Mouse (Mus musculus): Measurements from ENCODE around the gene Anapc11. TPM values are rescaled to one million over a fixed set of nuclear protein-coding genes. Genes with fewer than 3 reads are reported as not detected.
A peak's percentile ranks its signal among the peaks of the same experiment; 100 is the strongest.

The Anapc11 gene
- polyA plus RNA-seq, 1 experiment from 2014 or later, result 237 TPM

DNA sequence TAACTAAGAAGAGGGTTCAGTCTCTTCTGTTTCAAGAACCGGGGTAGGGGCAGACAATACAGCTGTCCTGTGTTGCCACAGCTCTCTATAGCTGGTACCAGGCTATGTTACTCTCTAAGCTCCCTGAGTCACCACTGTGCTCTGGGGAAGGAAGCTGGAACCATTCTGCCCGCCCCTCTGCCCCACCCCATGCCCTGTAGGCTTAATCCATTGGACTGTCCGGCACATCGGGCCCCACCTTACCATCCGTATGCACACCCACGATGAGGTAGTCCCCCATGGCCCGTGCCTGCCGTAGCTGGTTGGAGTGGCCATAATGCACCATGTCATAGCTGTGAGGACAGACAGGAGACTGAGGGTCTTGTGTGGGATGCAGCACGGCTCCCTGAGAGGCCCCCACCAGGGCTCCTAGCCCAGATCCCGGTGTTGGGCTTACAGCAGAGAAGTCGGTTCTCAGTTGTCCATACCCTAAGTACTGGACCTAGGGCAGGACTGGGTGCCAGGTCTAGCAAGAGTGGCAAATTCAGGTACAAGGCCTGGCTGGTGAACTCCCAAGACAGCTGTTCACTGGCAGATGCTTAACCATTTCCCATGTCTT is 17.5 kb downstream of the Anapc11 start:
- H3K27me3 ChIP-seq (ENCODE audit: insufficient read depth, poor library complexity, severe bottlenecking), result no peaks in the 10 kb centered on the region
- no peak overlapping the region for H3K27ac ChIP-seq
- WGBS, result 92% methylated on average over 11 of the region's 11 CpGs
- peaks cover 82% of the 10 kb centered on the region for H3K36me3 ChIP-seq
- peaks cover 38% of the 10 kb centered on the region for H3K4me1 ChIP-seq (replicated peaks)
- H3K9me3 ChIP-seq, result no peaks in the 10 kb centered on the region
- no peak for DNase-seq (ENCODE audit: low spot score)
- no peak overlapping the region for H3K4me3 ChIP-seq

DNA sequence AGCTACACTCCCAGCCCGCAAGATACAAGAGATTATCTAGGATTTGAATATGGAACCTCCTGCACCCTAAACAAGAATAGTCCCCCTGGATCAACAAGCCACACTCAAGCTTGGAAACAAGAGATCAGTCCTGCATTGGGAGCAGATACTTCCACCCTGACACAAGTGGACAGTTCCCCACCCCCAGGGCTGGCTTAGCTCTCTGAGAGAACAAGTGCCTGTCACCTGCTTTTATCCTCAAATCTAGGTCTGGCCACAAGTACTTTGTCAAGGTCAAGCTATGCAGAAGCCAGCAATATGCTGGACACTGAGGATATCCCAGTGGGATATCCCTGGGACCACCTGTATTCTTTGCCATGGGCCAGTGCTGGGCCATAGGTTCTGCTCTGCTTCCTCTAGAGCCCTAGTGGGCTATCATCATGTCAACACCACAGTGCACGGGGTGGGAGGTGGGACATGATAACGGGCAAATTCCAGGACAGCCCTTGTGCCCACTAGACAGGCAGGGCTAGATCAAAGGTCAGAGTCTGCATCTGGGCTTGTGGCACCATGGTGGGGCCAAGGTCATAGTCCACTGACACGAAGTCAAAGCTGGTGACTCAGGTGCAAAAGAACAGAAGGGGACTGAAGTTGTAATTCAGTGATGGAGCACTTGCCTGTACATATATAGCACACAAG is 18.5 kb downstream of the Anapc11 start:
- DNase-seq (ENCODE audit: low spot score), result no peak
- Histone ChIP-seq H3K4me1 (replicated peaks) (peaks cover 38% of the 10 kb centered on the region), H3K4me3 (peak overlapping the region; percentile 79), H3K27ac (peak overlapping the region; percentile 89), H3K27me3 (ENCODE audit: insufficient read depth, poor library complexity, severe bottlenecking) (no peaks in the 10 kb centered on the region), H3K9me3 (no peaks in the 10 kb centered on the region), H3K36me3 (peaks cover 82% of the 10 kb centered on the region)
- 53% methylated on average over 4 of the region's 4 CpGs for WGBS

DNA sequence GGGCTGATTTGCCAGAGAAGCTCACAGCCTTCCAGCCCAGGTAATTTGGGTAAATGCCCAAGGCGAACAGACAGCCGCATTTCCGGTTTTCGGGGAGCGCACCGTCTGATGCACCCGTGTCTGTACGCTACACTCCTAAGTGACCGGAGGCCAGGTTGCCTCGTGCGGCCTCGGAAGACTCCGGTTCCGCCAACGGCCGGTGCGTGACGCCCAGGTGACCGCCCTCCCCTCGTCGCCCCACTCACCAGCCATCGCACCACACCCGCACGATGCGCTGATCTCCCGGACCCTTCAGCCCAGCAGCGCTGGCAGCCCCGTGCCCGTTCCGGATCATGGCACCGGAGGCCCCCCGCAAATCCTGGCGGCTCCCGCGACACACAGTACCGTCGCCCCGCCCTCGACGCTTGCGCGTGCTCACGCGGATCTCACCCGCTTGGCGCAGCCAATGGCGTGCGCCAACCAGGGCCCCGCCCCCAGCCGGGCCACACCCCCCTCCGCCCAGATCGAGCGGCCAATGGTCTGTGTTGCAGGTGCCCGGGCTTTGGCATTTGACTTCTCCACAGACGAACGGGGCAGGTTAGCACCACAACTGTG is 19.4 kb downstream of the Anapc11 start, which contains the start of gene Pcyt2:
Pcyt2 (minus strand) TSS at position 418 of the 594 bp plus-strand sequence.
- peak within 1 kb of the TSS; percentile 89 for H3K27ac ChIP-seq
- H3K27me3 ChIP-seq (ENCODE audit: insufficient read depth, poor library complexity, severe bottlenecking), result no peaks in the 10 kb centered on the region
- under 1% methylated on average over 56 of the region's 56 CpGs for WGBS
- H3K36me3 ChIP-seq, result peaks cover 81% of the 10 kb centered on the region
- peak; percentile 91 for DNase-seq (ENCODE audit: low spot score)
- peak within 1 kb of the TSS; percentile 79 for H3K4me3 ChIP-seq
- no peaks in the 10 kb centered on the region for H3K9me3 ChIP-seq
- peaks cover 38% of the 10 kb centered on the region for H3K4me1 ChIP-seq (replicated peaks)

DNA sequence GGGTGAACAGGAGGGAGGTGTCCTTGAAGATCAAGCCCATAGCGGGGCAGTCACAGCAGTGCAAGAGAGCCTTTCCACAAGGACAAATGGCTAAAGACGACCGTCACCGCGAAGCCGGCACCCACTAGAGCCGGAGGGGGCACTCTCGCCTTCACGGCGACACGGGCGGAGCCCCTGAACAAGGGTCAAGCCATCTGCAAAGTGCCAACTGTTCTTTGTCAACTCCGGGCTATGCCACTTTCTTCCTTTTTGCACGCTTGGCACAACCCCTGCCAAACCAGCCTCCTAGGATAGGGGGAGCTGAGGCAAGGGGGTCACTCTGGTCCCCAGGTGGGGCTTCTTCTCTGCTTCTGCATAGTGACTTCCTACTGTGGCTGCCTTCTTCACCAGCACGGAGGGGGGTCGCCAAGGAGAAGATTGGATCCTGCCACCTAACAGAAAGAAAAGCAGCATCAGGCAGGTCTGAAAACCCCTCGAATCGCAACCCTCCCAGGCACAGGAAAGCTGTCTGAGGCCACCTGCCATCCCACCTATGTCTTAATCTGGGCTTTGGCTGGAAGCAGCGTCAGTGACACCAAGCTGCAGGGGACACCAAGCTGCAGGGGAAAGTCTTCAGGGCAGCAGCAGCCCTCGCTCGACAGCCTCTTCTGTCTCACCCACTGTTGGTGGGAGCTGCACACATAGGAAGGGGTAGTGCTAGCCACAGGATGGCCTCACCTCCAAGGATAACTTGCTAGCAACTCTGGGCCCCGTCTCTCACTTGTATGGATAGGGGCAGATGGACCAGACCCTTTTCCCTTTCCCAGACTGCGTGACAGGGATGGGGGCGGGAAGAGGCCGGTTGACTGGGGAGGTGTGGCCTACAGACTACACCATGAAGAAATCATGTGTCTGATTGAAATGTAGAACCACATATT is 20.7 kb downstream of the Anapc11 start:
- Histone ChIP-seq H3K27me3 (ENCODE audit: insufficient read depth, poor library complexity, severe bottlenecking) (no peaks in the 10 kb centered on the region), H3K36me3 (peaks cover 77% of the 10 kb centered on the region), H3K27ac (peak overlapping the region; percentile 89), H3K9me3 (no peaks in the 10 kb centered on the region), H3K4me3 (peak overlapping the region; percentile 23; the same call in 1 of the 2 replicates), H3K4me1 (replicated peaks) (peaks cover 42% of the 10 kb centered on the region)
- DNase-seq (ENCODE audit: low spot score), result no peak
- WGBS, result 94% methylated on average over 25 of the region's 25 CpGs

DNA sequence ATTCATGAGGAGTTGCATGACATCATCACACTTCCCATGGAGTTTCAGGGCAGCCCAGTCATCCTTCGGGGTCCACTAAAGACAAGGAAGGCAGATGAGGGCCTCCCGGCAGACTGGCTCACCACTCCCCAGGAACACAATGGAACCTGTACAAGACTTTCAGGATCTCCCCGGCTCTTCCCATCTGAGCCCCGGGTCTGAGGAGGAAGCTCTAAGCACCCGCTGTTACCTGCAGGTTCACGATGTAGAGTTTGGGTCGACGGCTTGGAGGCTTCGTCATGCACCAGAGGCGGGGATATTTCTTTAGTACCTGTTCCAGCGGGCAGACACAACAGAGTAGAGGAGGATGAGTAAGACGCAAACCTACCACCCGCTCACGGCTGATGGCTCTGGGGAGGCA is 22.0 kb downstream of the Anapc11 start:
- no peaks in the 10 kb centered on the region for H3K9me3 ChIP-seq
- WGBS, result 95% methylated on average over 14 of the region's 14 CpGs
- peaks cover 46% of the 10 kb centered on the region for H3K4me1 ChIP-seq (replicated peaks)
- DNase-seq (ENCODE audit: low spot score), result no peak
- H3K36me3 ChIP-seq, result peaks cover 66% of the 10 kb centered on the region
- H3K27ac ChIP-seq, result no peak overlapping the region
- H3K27me3 ChIP-seq (ENCODE audit: insufficient read depth, poor library complexity, severe bottlenecking), result no peaks in the 10 kb centered on the region
- no peak overlapping the region for H3K4me3 ChIP-seq

DNA sequence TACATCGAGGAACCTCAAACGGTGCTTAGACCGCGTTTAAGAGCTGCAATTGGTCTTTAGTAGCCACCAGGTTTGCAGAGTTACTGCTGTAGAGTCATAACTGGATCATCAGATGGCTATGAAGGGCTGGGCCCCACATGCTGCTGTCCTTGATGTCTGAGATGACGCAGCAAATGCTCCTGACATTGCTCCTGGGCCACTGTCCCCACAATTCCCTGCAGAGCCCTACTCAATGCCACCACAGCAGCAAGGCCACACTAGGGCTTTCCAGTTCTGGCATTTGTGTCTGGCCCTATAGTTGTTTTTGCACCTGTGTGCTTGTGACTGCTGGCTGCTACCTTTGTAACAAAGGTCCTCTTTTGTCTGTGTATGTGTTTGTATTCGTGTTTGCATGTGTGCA is 24.6 kb downstream of the Anapc11 start:
- Histone ChIP-seq H3K4me3 (no peak overlapping the region), H3K9me3 (no peaks in the 10 kb centered on the region), H3K36me3 (peaks cover 74% of the 10 kb centered on the region), H3K27ac (no peak overlapping the region), H3K4me1 (replicated peaks) (peaks cover 33% of the 10 kb centered on the region), H3K27me3 (ENCODE audit: insufficient read depth, poor library complexity, severe bottlenecking) (no peaks in the 10 kb centered on the region)
- WGBS, result 90% methylated on average over 6 of the region's 6 CpGs
- DNase-seq (ENCODE audit: low spot score), result no peak

DNA sequence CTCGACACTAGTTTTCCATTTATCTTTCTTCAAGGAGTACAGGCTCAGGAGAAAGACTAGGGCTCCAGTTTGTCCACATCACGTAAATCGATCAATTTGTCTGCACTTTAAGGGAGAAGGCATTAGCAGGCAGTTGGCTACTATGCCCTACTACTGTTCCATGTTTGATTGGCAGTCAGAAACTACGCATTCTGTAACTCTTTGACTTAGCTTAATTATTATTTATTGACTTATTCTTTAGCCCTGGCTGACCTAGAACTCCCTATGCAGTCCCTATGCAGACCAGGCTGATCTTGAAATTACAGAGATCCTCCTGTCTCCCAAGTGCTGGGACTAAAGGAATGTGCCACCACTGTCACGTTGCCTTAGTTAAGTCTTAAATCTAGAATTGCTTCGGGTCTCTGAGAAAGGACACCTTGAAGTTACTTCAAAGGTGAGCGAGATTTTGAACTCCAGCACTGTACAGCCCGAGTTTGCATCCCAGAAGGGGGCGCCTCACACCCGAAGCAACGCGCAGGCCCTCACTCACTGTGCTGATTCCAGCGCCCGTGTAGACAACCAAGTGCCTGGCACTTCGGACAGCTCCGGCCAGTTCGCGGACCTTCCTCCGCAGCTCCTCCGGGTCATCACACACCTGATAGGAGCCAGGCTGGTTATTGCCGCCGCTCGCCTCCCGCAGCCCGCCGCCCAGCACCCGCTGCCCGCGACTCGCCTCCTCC is 25.9 kb downstream of the Anapc11 start:
- Histone ChIP-seq H3K27ac (peak overlapping the region; percentile 88), H3K36me3 (peaks cover 72% of the 10 kb centered on the region), H3K4me3 (peak overlapping the region; percentile 93), H3K27me3 (ENCODE audit: insufficient read depth, poor library complexity, severe bottlenecking) (no peaks in the 10 kb centered on the region), H3K4me1 (replicated peaks) (peaks cover 30% of the 10 kb centered on the region), H3K9me3 (no peaks in the 10 kb centered on the region)
- WGBS, result 13% methylated on average over 30 of the region's 30 CpGs
- peak; percentile 64 for DNase-seq (ENCODE audit: low spot score)

DNA sequence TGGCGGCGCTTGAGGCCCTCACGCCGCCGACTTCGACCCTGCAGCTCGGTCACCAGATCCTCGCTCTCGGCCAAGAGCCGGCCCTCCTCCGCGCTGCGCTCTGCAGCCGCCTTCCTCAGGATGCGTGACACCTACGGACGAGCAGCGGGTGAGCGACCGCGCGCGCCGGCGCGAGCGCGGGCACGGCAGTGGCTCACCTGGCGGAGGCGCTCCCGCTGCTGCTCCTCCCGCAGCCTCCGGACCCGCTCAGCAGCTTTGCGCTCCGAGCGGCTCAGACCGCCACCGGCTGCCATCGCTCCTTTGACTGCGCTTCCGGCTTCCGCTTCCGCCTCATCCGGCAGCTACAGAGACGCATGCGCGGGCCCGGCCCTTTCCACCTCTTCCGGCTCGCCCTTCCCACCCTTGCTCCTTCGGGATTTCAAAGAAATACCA is 26.5 kb downstream of the Anapc11 start:
- Histone ChIP-seq H3K27me3 (ENCODE audit: insufficient read depth, poor library complexity, severe bottlenecking) (no peaks in the 10 kb centered on the region), H3K4me1 (replicated peaks) (peaks cover 36% of the 10 kb centered on the region), H3K27ac (peak overlapping the region; percentile 88), H3K36me3 (peaks cover 72% of the 10 kb centered on the region), H3K9me3 (no peaks in the 10 kb centered on the region), H3K4me3 (peak overlapping the region; percentile 93)
- DNase-seq (ENCODE audit: low spot score), result peak; percentile 87
- WGBS, result under 1% methylated on average over 53 of the region's 53 CpGs

DNA sequence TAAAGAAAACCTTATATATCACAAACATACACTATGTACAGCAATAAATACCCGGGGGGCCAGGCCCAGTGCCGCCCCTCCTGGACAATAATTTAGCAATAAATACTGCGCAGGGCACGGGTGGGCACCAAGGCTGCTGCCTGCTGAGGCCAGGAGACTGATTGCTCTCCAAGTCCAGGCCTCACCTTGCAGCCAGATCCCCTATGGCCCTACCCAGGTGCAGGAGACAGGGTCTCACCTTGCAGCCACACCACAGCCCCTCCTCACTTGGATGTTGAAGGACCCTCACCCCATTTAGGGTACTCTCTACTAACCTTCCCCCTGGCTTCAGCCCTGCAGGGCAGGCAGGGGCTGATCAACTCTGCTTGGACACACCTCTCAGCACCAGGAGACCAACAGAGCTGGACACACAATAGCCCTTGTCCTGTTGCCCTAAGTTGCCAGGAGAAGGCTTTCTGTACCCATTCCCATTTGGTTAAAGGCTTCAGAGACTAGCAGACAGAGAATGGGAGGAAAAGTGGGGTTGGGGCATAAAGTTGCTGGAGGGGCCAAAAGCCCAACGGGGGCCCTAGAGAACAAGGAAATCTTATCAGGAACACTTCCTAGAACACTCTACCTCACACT is 27.0 kb downstream of the Anapc11 start, which contains the start of gene Sirt7:
Sirt7 (minus strand) TSS at position 89 of the 624 bp plus-strand sequence.
- Histone ChIP-seq H3K9me3 (no peaks in the 10 kb centered on the region), H3K27ac (peak within 1 kb of the TSS; percentile 88), H3K4me1 (replicated peaks) (peaks cover 42% of the 10 kb centered on the region), H3K27me3 (ENCODE audit: insufficient read depth, poor library complexity, severe bottlenecking) (no peaks in the 10 kb centered on the region), H3K4me3 (peak within 1 kb of the TSS; percentile 93), H3K36me3 (peaks cover 72% of the 10 kb centered on the region)
- no peak for DNase-seq (ENCODE audit: low spot score)
- WGBS, result 22% methylated on average over 5 of the region's 5 CpGs

DNA sequence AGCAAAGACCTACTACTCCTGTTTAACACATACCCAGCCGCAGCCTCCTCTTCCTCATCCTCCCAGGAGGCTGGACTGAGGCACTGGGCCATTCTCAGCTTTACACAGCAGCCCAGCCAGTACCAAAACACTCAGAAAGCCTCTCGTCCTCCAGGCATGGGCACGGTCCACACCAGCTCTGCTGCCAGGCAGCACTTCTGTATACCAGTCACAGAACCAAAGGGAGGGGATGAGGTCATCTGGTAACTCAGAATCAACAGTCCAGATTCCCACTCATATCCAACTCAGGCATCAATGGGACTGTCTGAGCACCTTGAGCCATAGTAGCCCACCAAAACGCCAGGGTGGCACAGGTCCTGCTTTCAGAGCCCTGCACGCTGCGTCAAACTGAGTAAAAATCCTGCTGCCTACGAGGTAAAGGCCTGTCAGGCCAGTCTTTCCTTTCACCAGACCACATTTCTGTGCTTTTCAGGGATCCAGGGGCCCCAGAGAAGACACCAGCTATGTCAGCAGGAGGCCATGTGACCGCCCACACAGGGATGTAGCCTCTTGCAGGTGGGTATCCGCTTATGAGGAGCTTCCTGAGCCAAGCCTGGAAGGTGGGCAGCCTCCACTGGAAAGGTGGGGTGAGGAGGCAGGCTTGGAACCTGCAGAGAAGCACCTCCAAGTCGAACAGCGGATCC is 28.7 kb downstream of the Anapc11 start:
- Histone ChIP-seq H3K36me3 (peaks cover 56% of the 10 kb centered on the region), H3K4me1 (replicated peaks) (peaks cover 58% of the 10 kb centered on the region), H3K27me3 (ENCODE audit: insufficient read depth, poor library complexity, severe bottlenecking) (no peaks in the 10 kb centered on the region), H3K27ac (no peak overlapping the region), H3K9me3 (no peaks in the 10 kb centered on the region), H3K4me3 (0 out of 2 replicates have a peak overlapping the region, but pooled peaks have one; percentile 16)
- 93% methylated on average over 11 of the region's 11 CpGs for WGBS
- DNase-seq (ENCODE audit: low spot score), result no peak
